Mouse (Mus musculus): ENCODE data around the gene Tut1.

Tut1 gene

DNA sequence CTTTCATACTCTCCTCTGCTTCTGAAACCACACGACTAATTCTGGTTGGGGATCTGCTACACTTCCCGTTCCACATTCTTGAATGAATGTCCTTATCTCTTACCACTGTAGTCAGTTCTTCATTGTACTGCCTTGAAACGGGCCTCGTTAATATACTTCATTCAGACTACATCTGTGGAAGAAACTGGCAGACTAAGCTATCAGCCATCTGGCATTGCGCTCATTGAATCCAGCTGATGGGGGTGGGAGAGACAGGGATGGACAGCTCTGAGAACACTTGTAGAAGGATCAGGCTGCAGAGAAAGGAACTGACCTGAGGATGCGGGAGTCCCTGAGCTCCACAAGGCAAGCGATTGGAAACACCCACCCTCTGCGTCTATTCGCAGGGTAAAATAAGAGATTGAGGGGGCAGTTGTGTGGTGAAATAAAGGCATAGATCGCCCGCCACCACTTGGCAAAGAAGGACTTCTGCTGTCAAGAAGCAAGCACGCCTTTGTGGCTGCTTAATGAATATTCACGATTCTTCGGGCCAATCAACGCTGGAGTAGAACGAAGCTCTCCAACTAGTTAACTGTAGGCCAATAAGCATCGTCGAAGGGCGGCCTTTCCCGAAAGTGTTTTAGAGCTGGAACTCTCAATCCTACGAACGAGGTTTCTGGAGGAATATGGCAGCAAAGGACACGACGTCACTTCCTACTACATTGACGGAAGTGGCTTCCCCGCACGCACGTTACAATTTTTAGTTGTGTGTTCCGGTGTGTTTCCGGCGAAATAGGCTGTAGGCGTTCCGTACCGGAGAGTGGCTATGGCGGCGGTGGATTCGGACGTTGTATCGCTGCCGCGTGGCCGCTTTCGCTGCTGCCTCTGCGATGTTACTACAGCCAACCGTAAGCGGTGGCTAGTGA, at the start of gene Tut1:
TSS of gene Tut1 (plus strand) at position 713 of the 905 bp plus-strand sequence.
- DNase-seq (ENCODE audit: low spot score) = peak; percentile 96

- no peak for DNase-seq (ENCODE audit: low spot score)
Observed at GRCm38 (mm10) chr19:8908531-8908930, 45.1 kb upstream of the Tut1 start.

- DNase-seq (ENCODE audit: low spot score) = no peak
Observed at GRCm38 (mm10) chr19:8911810-8912209, 41.8 kb upstream of the Tut1 start.

DNA sequence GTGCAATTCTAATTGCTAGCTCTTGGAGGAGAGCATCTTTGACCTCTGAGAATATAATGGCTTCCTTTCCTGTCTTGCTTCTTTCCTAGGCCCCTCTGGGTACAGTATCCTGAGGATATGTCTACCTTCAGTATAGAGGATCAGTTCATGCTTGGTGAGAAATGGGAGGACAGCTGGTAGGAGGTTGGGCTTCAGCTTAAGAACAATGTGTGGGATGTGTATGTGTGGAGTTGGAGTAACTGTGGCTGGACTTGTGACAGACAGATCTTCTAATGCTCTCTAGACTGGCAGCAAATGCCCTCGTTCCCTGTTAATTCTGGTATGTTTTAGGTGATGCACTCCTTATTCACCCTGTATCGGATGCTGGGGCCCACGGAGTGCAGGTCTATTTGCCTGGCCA, 39.4 kb upstream of the Tut1 start:
- DNase-seq (ENCODE audit: low spot score) = no peak

DNA sequence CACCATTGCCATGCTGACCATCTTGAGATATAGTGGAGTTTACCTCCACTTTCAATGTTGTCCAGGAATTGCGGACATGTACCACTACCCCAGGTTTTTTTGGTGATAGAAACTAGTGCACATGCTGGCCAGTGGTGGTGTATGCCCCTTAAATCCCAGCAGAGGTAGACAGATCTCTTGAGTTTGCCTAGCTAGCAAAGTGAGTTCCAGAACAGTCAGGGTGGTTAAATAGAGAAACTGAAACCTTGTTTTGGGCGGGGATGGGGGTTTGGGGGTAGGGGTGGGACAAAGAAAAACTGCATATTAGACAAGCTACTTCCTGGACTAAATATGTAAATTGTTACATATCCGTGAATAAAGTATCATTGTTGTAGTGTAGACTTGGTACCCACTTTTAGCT, 34.6 kb upstream of the Tut1 start:
- DNase-seq (ENCODE audit: low spot score) = no peak

DNA sequence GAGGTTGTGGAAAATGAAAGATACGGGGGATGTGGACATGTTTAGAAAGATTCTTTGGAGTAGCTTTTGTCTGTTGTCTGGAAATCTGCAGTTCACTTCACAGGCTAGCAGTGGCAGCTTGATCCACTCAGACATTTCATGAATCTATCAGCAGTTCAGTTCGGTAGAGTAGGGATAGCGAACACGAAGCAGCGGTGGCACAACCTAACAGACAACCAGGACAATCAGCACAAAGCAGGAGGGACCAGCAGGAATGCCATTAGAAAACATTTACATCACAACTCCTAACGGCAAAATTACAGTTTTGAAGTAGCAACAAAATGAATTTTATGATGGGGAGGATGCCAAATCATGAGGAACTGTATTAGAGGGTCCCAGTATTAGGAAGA, 34.0 kb upstream of the Tut1 start:
- no peak for DNase-seq (ENCODE audit: low spot score)

DNA sequence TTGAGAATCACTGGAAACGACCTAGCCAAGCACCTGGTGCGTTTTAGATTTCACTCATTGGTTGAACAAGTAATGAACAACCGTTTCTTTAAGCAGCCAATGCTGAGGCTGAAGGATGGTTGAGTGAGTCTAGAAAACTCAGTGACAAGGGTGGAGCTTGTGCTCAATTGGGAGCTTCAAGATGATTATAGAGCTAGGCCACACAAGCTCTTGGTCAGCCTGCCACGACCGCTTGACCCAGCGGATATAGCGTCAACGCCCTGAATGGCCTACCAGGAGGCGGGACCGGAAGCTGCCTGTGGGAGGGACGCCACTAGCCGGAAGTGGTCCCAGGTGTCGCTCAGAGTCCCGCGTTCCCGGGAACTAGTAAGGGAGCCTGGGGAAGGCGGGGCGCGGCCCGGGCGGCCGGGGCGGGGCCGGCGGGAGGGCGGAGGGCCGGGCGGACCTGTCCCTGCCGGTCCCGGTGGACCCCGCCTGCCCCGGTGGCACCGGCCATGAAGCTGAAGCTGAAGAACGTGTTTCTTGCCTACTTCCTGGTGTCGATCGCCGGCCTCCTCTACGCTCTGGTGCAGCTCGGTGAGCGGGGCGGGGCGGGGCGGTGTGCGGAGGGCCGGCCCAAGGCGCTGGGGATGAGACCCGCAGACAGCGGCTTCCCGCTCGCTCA, 33.4 kb upstream of the Tut1 start, which contains the start of gene B3gat3:
TSS of gene B3gat3 (plus strand) at position 302 of the 664 bp plus-strand sequence.
- peak; percentile 93 for DNase-seq (ENCODE audit: low spot score)

GRCm38 (mm10) chr19:8920836-8921291, 32.8 kb upstream of the Tut1 start:
- DNase-seq (ENCODE audit: low spot score) = peak; percentile 45

DNA sequence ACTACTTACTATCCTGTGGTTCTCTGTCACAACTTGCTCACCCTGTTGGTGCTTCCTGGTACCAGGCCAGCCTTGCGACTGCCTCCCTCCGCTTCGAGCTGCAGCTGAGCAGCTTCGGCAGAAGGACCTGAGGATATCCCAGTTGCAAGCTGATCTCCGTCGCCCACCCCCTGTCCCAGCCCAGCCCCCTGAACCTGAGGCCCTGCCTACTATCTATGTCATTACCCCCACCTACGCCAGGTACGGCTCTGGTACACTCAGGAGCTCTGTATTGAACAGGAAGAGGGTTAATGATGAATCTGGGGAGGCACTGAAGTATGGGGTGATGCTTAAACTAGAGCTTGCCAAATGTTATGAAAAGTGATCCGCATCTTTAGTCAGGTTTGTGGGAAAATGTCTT, 31.9 kb upstream of the Tut1 start:
- DNase-seq (ENCODE audit: low spot score) = no peak

DNA sequence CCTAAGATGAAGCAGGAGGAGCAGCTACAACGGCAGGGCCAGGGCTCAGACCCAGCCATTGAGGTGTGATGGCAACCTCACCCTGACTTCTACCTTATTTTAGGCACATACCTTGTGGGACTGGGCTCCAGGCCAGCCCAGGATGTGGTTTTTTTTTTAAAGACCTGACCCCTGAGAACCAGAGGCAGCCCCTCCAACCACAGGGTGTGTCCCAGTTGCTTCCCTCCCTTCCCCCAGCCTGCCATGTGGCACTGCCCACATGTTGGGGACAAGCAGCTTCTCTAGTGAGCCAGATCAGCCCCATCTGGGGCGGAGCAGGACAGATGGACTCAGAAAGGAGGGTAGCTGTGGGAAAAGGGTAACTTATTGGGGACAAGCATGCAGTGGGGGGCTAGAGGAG, 26.9 kb upstream of the Tut1 start:
- DNase-seq (ENCODE audit: low spot score) = no peak

DNA sequence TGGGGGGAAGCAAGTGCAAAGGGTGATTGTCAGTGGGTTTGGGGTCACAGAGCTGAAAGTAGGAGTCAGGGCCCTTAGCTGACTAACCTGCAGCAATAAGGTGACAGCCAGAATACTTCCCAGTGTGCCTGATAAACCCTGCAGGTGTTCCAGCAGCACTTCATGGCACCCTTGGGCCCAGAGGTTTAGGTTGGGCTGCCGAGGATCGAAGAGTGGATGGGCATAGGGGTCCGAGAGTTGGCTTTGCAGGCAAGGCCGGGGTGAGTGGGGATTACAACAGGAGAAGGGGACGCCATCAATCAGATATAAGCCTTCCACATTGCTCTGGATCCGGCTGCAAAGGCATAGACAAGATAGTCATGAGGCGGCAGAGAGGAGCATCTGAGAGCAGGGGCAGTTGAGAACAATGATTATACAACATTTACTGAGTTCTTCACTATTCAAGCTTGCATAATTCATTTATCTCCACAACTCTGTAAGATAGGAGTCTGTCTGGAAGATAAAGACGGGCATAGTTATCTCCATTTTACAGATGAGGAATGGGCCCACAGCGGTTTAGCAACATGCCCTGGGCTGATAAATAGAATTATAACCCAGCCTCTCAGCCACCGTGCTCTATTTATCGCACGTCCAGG, 25.6 kb upstream of the Tut1 start:
- no peak for DNase-seq (ENCODE audit: low spot score)

GRCm38 (mm10) chr19:8928689-8929223, 24.9 kb upstream of the Tut1 start:
- DNase-seq (ENCODE audit: low spot score) = peak; percentile 22

DNA sequence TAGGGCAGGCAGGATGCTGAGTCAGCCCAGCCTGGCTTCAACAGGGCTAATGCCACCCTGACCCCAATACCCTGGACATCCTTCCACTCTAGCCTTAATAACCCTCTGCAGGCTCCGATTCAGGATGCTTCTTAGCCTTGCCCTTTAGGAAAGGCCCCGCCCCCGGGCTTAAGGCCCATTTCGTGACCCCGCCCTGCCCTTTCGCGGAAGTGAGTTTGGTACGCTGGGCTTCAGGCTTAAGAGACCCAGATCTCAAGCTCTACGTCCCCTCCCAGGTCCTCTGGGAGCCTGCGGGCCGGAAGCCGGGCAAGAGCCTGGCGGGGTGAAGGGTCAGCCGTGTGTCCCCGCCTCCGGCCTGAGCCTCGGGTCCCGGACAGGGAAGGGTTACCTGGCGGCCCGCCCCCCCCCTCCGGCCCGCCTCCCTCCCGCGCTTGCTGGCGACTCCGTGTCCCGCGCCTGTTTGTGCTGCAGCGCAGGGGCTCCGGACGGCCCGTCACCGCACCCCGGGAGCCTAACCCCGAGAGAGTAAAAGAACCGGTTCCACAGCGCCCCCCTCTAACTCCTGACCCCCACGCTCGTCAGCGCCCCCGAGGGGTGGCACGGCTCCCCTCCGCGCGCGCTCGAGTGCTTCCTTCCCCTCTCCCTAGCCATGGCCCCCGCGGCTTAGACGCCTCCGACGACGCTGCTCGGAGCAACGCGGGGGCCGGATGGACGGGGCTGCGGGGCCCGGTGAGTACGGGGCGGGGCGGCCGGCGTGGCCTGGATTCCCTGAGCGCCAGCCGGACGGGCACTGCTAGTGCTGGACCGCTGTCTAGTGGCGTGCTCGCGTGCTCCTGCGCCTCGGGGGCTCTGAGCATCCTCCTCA, 24.2 kb upstream of the Tut1 start, which contains the start of the genes Rom1 and Eml3:
TSS of gene Rom1 (minus strand) at position 133 of the 865 bp plus-strand sequence.
TSS of gene Eml3 (plus strand) at position 329 of the 865 bp plus-strand sequence.
- DNase-seq (ENCODE audit: low spot score) = peak; percentile 86

GRCm38 (mm10) chr19:8930117-8930516, 23.5 kb upstream of the Tut1 start:
- no peak for DNase-seq (ENCODE audit: low spot score)

GRCm38 (mm10) chr19:8930771-8931170, 22.9 kb upstream of the Tut1 start:
- no peak for DNase-seq (ENCODE audit: low spot score)

GRCm38 (mm10) chr19:8936736-8937135, 16.9 kb upstream of the Tut1 start:
- DNase-seq (ENCODE audit: low spot score) = no peak

GRCm38 (mm10) chr19:8940526-8941133, 13.0 kb upstream of the Tut1 start:
- no peak for DNase-seq (ENCODE audit: low spot score)

DNA sequence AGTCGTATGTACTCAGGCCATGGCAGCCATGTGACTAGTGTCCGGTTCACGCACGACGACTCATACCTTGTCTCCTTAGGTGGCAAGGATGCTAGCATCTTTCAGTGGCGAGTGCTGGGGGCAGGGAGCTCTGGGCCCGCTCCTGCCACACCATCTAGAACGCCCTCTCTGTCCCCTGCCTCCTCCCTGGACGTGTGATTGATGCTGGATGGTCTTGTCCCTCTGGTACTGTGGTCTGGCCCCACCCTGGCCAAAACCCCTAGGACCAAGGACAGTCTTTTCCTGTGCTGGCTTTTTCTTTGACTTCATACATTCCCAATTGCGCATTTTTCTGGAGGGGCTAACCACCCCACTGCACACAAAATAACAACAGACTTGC, 12.5 kb upstream of the Tut1 start:
- DNase-seq (ENCODE audit: low spot score) = no peak

DNA sequence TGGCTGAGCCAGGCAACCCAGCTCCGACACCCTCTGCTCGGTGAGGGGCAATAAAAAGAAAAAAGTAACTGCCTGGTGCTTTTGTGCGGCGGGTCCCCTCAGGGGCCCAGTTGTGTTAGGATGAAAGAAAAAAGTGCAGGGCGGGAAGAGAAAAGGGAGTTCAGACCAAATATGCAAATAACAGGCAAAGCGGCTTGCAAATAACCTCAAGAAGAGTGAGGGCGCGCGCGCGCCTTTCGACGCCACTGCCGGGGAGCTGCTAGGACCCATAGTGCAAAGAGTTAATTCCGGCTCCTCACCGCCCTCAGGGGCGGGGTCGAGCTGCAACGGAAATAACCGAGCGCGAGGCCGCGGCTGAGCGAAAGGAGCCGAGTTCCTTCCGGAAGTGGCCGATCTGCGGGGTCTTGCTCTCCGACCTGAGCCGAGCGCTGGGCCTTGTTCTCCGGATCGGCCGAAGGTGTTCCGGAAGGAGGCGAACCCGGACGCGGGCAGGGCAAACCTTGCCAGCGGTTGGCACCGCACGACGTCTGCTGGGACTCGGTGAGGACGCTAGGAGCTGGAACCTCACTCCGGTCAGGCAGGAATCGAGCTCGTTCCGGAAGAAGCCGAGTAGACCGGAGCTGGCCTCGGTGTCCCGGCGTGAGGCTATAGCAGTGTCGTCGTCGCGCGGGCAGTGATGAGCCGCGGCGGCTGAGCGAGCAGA, 12.0 kb upstream of the Tut1 start, which contains the start of gene Mta2:
TSS of gene Mta2 (plus strand) at position 361 of the 703 bp plus-strand sequence.
- peak; percentile 96 for DNase-seq (ENCODE audit: low spot score)

All from MN1 (cell line).